Mouse (Mus musculus): ENCODE data around the gene Wwc1.
"Not testable (repeated sequence)": the region's sequence is repeated elsewhere in the genome, so short reads cannot be mapped to it uniquely, and the experiment has no call there.

Gene Wwc1

GRCm38 (mm10) chr11:35877651-35878558, 102.4 kb downstream of the Wwc1 start:
- DNase-seq (ENCODE audit: low spot score): no peak

- no peak for DNase-seq (ENCODE audit: low spot score)
These were observed 106.6 kb downstream of the Wwc1 start for GRCm38 (mm10) chr11:35873624-35874244.

DNA sequence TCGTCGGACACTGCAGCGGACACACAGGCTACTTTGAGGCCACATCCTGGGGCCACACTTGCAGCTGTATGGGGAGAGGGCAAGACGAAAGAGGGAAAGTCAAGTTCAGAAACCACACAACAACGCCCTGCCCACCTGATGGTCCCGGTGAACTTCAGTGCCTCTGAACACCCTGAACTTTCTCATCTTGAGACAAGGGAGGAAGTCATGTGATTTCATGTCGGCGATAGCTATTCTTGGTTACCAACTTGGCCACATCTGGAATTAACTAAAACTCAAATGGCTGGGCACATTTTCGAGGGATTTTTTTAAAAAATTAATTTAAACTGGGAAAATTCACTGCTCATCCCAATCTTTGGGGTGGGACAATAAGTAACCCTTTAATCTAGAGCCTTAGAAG, 109.4 kb downstream of the Wwc1 start:
- DNase-seq (ENCODE audit: low spot score): no peak

DNA sequence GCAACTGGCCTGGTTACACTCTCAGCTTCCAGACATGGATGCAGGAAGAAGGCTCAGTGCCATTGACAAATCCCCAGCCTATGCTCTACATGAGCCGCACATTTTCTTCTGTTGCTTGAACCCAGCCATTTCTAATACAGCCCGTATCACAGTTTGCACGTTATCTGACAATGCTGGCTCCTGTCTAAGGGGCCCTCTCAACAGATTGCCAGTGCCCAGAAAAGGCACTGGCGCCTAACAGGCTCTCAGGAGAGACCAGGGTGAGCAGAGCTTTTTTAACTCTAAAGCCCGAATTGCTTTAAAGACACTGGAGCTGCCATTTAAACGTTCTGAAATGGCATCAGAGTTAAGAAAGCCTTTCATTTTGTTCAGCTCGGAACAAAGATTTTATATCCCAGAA, 114.2 kb downstream of the Wwc1 start:
- DNase-seq (ENCODE audit: low spot score): no peak

DNA sequence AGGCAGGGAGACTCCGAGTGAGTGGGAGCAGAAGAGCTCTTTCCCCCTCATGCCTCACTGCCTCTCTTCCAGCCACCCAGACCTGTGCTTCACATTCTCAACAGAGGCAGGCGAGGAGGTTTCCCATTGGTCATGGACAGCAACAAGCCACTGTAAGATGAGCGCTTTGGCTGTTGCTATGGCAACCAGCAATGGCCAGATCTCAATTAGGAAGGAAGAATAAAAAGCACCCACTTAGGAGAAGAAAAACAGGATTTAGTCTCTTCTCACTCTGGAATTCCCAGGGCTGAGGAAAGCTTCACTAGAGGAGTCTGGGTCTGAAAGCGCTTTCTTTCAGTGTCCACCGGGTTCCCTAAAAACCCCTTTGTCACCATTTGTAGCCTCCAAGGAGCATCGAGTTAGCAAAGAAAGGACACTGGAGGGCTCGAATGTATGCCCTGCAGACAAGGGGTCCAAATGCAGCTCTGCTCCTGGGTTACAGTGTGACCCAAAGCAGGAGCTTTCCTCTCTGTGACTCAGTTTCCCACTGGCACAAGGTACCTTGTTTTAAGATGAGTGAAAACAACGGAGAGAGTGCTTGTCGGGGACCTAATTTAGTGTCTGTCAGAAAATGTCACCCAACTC, 115.2 kb downstream of the Wwc1 start:
- DNase-seq (ENCODE audit: low spot score): no peak

- no peak for DNase-seq (ENCODE audit: low spot score)
These were observed 116.7 kb downstream of the Wwc1 start for GRCm38 (mm10) chr11:35863653-35864052.

DNA sequence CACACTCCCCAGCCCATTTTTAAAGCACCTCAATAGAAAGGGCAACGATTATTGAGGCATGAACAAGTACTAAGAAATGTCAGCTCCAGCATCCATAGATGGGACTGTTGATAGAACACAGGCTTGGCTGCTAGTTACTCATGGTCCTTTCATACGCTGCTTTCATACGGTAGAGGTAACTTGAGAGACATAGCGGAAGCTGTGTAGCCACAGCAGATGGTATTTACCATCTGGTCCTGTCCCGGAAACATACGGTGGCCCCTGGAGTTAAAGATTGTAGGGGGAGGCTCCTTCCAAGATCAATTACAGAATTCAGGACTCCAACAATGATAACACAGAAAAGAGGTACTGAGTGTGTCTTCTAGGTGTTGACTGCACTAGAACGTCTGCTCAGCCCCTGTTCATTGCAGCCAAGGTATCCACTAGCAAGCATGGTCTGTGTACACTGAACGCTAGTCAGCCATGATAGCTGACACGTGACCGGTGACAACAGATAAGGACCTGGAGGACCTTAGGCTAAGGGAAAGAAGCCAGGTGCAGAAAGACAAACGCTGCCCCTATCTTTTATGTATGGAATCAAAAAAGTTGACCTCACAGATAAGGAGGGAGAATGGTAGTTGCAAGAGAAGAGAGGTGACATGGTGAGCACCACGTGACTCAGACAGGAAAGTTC, 122.8 kb downstream of the Wwc1 start:
- no peak for DNase-seq (ENCODE audit: low spot score)

DNA sequence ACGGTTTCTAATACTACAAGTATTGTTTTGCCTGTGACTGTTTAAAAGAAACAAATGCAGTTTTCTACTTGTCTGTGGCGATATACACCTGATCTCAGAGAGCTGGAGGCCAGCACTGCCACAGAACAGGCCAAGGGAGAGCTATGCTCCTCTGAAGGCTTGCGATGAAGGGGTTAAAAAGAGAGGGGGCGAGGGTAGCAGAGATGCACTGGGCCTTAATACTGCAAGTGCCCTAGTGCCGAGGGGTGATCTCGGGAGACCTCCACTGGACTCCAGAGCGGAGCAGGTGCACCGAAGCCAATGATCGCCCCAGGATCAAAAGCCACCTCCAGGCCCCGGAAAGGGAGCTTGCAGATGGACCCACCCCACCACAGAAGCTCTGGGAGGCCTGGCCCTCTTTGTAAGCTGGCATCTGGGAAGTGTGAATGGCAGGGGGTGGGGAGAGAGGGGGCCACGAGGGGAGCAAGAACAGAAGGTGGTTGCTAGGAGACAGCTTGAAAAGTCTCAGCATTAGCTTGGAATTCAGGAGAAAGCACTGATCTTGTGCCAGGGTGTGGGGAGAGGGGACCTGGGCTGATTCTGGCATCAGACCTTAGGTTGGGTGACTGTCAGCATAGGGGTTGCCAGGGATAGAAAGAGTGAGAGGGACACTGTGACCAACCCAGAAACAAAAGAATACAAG, 123.8 kb downstream of the Wwc1 start:
- DNase-seq (ENCODE audit: low spot score): no peak

DNA sequence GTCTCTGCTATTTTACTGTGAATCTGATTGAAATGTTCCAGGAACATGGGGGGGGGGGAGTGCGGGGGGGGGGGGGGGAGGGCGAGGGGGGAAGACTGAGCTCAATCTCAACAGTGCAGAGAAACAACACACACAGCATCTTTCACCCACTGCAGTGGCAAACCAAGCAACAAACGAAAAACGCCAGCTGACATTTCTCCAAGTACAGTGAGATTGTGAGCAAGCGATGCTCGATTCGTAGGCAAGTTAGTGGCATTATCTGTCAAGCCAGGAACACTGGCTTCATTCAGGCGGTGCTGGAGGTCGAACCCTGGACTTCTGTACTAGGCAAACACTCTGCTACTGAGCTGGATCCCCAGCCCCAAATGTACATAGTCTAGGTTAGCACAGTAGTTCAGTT, 124.8 kb downstream of the Wwc1 start:
- no peak for DNase-seq (ENCODE audit: low spot score)

GRCm38 (mm10) chr11:35854941-35855340, 125.4 kb downstream of the Wwc1 start:
- no peak for DNase-seq (ENCODE audit: low spot score)

- no peak for DNase-seq (ENCODE audit: low spot score)
These were observed 126.7 kb downstream of the Wwc1 start for GRCm38 (mm10) chr11:35853651-35854050.

- DNase-seq (ENCODE audit: low spot score): no peak
These were observed 127.6 kb downstream of the Wwc1 start for GRCm38 (mm10) chr11:35852731-35853130.

- DNase-seq (ENCODE audit: low spot score): no peak
These were observed 136.0 kb downstream of the Wwc1 start for GRCm38 (mm10) chr11:35844299-35844698.

GRCm38 (mm10) chr11:35842560-35842959, 137.8 kb downstream of the Wwc1 start:
- DNase-seq (ENCODE audit: low spot score): not testable (repeated sequence)

DNA sequence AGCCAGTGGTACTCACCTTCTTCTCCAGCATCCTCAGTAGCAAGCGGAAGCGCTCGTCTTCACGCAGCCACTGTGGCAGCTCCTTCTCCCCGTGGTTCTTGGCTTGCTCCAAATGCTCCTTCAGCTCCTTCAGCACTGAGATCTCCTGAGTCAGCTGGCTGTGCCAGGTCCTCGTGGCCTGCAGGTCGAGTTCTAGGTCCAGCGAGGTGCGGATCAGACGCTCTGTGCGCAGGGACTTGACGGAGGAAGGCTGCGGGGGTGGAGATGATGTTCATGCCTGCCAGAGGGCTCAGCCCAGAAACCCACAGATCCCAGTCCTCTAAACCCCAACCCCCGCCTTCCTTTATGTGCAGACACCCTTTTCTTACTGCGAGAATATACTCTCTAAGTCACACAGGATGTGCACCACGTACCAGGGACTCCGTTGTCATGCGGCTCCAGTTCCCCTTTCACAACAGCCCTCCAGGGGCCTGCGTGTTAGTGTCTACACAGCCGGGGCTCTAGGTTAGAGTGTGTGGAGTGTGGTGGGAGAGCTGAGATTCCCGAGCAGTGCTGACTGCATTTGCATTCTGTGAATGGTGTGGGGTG, 138.5 kb downstream of the Wwc1 start:
- no peak for DNase-seq (ENCODE audit: low spot score)

DNA sequence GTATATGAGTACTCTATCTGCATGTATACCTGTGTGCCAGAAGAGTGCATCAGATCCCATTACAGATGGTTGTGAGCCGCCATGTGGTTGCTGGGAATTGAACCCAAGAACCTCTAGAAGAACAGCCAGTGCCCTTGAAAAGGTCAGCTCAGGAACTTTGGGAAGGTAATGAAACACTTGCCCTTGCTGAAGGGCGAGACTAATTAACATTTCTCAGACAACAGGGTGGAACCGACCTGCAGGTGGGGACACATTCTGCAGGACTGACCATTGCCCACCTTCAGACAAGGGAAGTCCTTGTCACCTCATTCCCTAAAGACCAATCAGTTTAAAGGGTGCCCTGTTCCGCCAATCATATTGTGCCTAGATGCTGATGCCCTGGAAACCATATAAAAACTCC, 139.5 kb downstream of the Wwc1 start:
- not testable (repeated sequence) for DNase-seq (ENCODE audit: low spot score)

GRCm38 (mm10) chr11:35840282-35840681, 140.0 kb downstream of the Wwc1 start:
- no peak for DNase-seq (ENCODE audit: low spot score)

- peak; percentile 47 for DNase-seq (ENCODE audit: low spot score)
These were observed 141.7 kb downstream of the Wwc1 start for GRCm38 (mm10) chr11:35838345-35839338.

GRCm38 (mm10) chr11:35837156-35838126, 142.9 kb downstream of the Wwc1 start:
- no peak for DNase-seq (ENCODE audit: low spot score)

Data from urinary bladder, postnatal 10 days (tissue).